Mouse (Mus musculus) myocyte (in vitro differentiated cells): ENCODE results near the gene Napsa. TPM values are rescaled to one million over a fixed set of nuclear protein-coding genes. Genes with fewer than 3 reads are reported as not detected.

Experiments
- H3K27me3 ChIP-seq: one replicate; pipeline ENCODE4 v1.6.1; 2011; ENCODE audit not compliant: control insufficient read depth, insufficient read depth, insufficient read length
- H3K36me3 ChIP-seq: one replicate; pipeline ENCODE4 v1.6.1; 2011; ENCODE audit not compliant: control insufficient read depth, insufficient read depth
- H3K4me2 ChIP-seq: one replicate; pipeline ENCODE4 v1.6.1; 2011; ENCODE audit warnings: low read depth, control low read depth
- H3K4me3 ChIP-seq: one replicate; pipeline ENCODE4 v1.5.1; 2011; ENCODE audit warnings: mild to moderate bottlenecking, control low read depth, moderate library complexity
- H3K79me2 ChIP-seq: one replicate; pipeline ENCODE4 v1.6.1; 2011; ENCODE audit not compliant: control insufficient read depth, insufficient read depth
- H3ac ChIP-seq: one replicate; pipeline ENCODE4 v1.6.1; 2011; ENCODE audit not compliant: control insufficient read depth, insufficient read length
- CEBPB ChIP-seq: IDR thresholded peaks from 2 replicates; pipeline ENCODE4 v1.6.1; 2011; ENCODE audit warnings: mild to moderate bottlenecking, moderate library complexity; ENCODE audit not compliant: poor library complexity, insufficient read depth, severe bottlenecking
- E2F4 ChIP-seq: IDR thresholded peaks from one replicate; pipeline ENCODE4 v1.6.1; 2011; ENCODE audit warnings: mild to moderate bottlenecking, control low read depth, moderate library complexity; ENCODE audit not compliant: insufficient read depth
- MAX ChIP-seq: IDR thresholded peaks from one replicate; pipeline ENCODE4 v1.6.1; 2011; ENCODE audit warnings: low read depth, mild to moderate bottlenecking, control low read depth
- MYOD1 ChIP-seq, 3 experiments: IDR thresholded peaks; one replicate each; pipeline ENCODE4 v1.6.1; 2011; ENCODE audit warnings: control low read depth in 2 of 3, low read depth in 2 of 3, mild to moderate bottlenecking in 2 of 3, moderate library complexity in 1 of 3; ENCODE audit not compliant: insufficient read length in 2 of 3, control insufficient read depth in 1 of 3
- MYOG ChIP-seq, 3 experiments: IDR thresholded peaks; one replicate each; pipeline ENCODE4 v1.6.1; 2011; ENCODE audit warnings: control low read depth in 2 of 3, low read depth in 2 of 3, mild to moderate bottlenecking in 2 of 3; ENCODE audit not compliant: insufficient read length in 2 of 3, control insufficient read depth in 1 of 3, insufficient read depth in 1 of 3
- POLR2A ChIP-seq: IDR thresholded peaks from one replicate; pipeline ENCODE4 v1.6.1; 2011; ENCODE audit warnings: low read depth, mild to moderate bottlenecking, control low read depth, moderate library complexity; ENCODE audit not compliant: insufficient read length
- POLR2AphosphoS2 ChIP-seq: IDR thresholded peaks from one replicate; pipeline ENCODE4 v1.6.1; 2011; ENCODE audit warnings: low read depth, control low read depth; ENCODE audit not compliant: insufficient read length
- REST ChIP-seq: IDR thresholded peaks from one replicate; pipeline ENCODE4 v1.6.1; 2011; ENCODE audit warnings: mild to moderate bottlenecking, control low read depth, moderate library complexity; ENCODE audit not compliant: insufficient read depth, insufficient read length
- SRF ChIP-seq: IDR thresholded peaks from one replicate; pipeline ENCODE4 v1.6.1; 2011; ENCODE audit warnings: low read depth; ENCODE audit not compliant: control insufficient read depth, insufficient read length
- TCF12 ChIP-seq: IDR thresholded peaks from one replicate; pipeline ENCODE4 v1.6.1; 2011; ENCODE audit warnings: mild to moderate bottlenecking, control low read depth; ENCODE audit not compliant: poor library complexity, insufficient read depth, severe bottlenecking
- TCF3 ChIP-seq: IDR thresholded peaks from one replicate; pipeline ENCODE4 v1.6.1; 2011; ENCODE audit warnings: low read depth, control low read depth; ENCODE audit not compliant: insufficient read length
- USF1 ChIP-seq: IDR thresholded peaks from one replicate; pipeline ENCODE4 v1.6.1; 2011; ENCODE audit warnings: low read depth, mild to moderate bottlenecking, control low read depth, moderate library complexity
- polyA plus RNA-seq: library from polyadenylated mRNA; unstranded; fragments of >200 nt; fragmentation: generic; extraction: Trizol; gene quantifications from one replicate; pipeline ENCODE4 v1.2.1, GENCODE M21; 2012; ENCODE audit warnings: missing spikeins

The Napsa gene
- polyA plus RNA-seq, 1 experiment, result not detected

DNA sequence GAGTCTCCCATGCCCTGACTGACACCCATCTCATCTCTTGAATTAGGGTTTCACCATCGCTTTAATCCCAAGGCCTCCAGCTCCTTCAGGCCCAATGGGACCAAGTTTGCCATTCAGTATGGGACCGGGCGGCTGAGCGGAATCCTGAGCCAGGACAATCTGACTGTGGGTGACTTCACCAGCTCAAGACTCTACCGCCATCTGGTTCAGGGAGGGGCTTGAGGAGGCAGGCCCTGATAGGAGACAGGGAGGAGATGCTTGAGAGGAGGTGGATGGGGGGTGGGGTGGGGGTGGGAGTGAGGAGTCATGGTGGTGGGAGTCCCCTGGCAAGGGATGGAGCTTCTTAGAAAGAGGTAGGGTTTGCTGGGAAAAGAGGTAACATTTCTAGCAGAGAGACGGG is 9.5 kb downstream of the Napsa start:
- Histone ChIP-seq H3K4me2 (no peak overlapping the region), H3K36me3 (no peaks in the 10 kb centered on the region), H3K4me3 (no peak overlapping the region), H3K27me3 (peaks cover 46% of the 10 kb centered on the region), H3ac (no peak overlapping the region), H3K79me2 (no peaks in the 10 kb centered on the region)
- TF ChIP-seq MYOG (IDR thresholded peaks at IDR 0.05; ENCODE audit: control insufficient read depth in 1 of 3, insufficient read depth in 1 of 3, insufficient read length in 2 of 3, low read depth in 2 of 3), result no peak
- no peak for TF ChIP-seq USF1

- peaks cover 56% of the 10 kb centered on the region for H3K27me3 ChIP-seq
Measured at GRCm38 (mm10) chr7:44582709-44583108, 10.5 kb downstream of the Napsa start.

GRCm38 (mm10) chr7:44583146-44583545 is 11.0 kb downstream of the Napsa start:
- H3K27me3 ChIP-seq, result peaks cover 61% of the 10 kb centered on the region

More at GRCm38 (mm10) chr7:44582709-44583108, 10.5 kb downstream of the Napsa start:
- TF ChIP-seq MAX, result no peak
- TF ChIP-seq USF1, result no peak
- no peak for TF ChIP-seq MYOG (IDR thresholded peaks at IDR 0.05; ENCODE audit: control insufficient read depth in 1 of 3, insufficient read depth in 1 of 3, insufficient read length in 2 of 3, low read depth in 2 of 3)
- Histone ChIP-seq H3K4me3 (no peak overlapping the region), H3ac (no peak overlapping the region), H3K36me3 (no peaks in the 10 kb centered on the region), H3K79me2 (no peaks in the 10 kb centered on the region), H3K4me2 (no peak overlapping the region)

GRCm38 (mm10) chr7:44584265-44584804 is 12.2 kb downstream of the Napsa start:
- no peak overlapping the region for H3ac ChIP-seq
- H3K4me3 ChIP-seq, result no peak overlapping the region
- H3K36me3 ChIP-seq, result no peaks in the 10 kb centered on the region
- H3K27me3 ChIP-seq, result peaks cover 71% of the 10 kb centered on the region
- H3K79me2 ChIP-seq, result no peaks in the 10 kb centered on the region
- no peak for TF ChIP-seq POLR2A
- TF ChIP-seq TCF12, result no peak
- TF ChIP-seq TCF3, result no peak
- H3K4me2 ChIP-seq, result no peak overlapping the region

More at GRCm38 (mm10) chr7:44583146-44583545, 11.0 kb downstream of the Napsa start:
- TF ChIP-seq E2F4 (no peak), TCF3 (no peak), REST (no peak)
- Histone ChIP-seq H3K36me3 (no peaks in the 10 kb centered on the region), H3ac (no peak overlapping the region), H3K4me2 (no peak overlapping the region), H3K79me2 (no peaks in the 10 kb centered on the region), H3K4me3 (no peak overlapping the region)

DNA sequence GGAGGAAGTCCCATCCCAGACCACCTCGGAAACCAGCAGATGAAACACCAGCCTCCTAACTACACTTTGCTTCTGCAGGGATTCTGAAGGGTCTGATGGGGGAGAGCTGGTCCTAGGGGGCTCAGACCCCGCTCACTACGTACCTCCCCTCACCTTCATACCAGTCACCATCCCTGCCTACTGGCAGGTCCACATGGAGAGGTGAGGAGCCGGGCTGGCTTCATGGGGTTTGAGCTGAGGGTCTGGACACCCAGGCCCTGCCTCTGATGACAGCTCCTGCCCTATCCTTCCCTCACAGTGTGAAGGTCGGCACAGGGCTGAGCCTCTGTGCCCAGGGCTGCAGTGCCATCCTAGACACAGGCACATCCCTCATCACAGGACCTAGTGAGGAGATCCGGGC is 12.7 kb downstream of the Napsa start:
- no peak for TF ChIP-seq TCF12
- no peak for TF ChIP-seq MAX
- no peak for TF ChIP-seq USF1
- TF ChIP-seq MYOG (IDR thresholded peaks at IDR 0.05; ENCODE audit: control insufficient read depth in 1 of 3, insufficient read depth in 1 of 3, insufficient read length in 2 of 3, low read depth in 2 of 3), result no peak
- no peak for TF ChIP-seq E2F4
- no peak for TF ChIP-seq TCF3
- no peak for TF ChIP-seq POLR2AphosphoS2
- no peak for TF ChIP-seq MYOD1 (IDR thresholded peaks at IDR 0.05; ENCODE audit: control insufficient read depth in 1 of 3, insufficient read length in 2 of 3, low read depth in 2 of 3)
- TF ChIP-seq POLR2A, result no peak
- no peak for TF ChIP-seq SRF
- TF ChIP-seq CEBPB, result no peak
- no peak for TF ChIP-seq REST
- H3K4me3 ChIP-seq, result no peak overlapping the region
- peaks cover 72% of the 10 kb centered on the region for H3K27me3 ChIP-seq
- no peaks in the 10 kb centered on the region for H3K79me2 ChIP-seq
- H3K4me2 ChIP-seq, result no peak overlapping the region
- H3ac ChIP-seq, result no peak overlapping the region
- H3K36me3 ChIP-seq, result no peaks in the 10 kb centered on the region

GRCm38 (mm10) chr7:44585606-44586005 is 13.4 kb downstream of the Napsa start:
- H3K27me3 ChIP-seq, result peaks cover 72% of the 10 kb centered on the region
- H3K36me3 ChIP-seq, result no peaks in the 10 kb centered on the region
- no peak overlapping the region for H3ac ChIP-seq
- H3K4me3 ChIP-seq, result no peak overlapping the region
- TF ChIP-seq SRF (no peak), POLR2A (no peak), MYOD1 (IDR thresholded peaks at IDR 0.05; ENCODE audit: control insufficient read depth in 1 of 3, insufficient read length in 2 of 3, low read depth in 2 of 3) (no peak), USF1 (no peak), E2F4 (no peak), MYOG (IDR thresholded peaks at IDR 0.05; ENCODE audit: control insufficient read depth in 1 of 3, insufficient read depth in 1 of 3, insufficient read length in 2 of 3, low read depth in 2 of 3) (no peak), MAX (no peak)
- H3K79me2 ChIP-seq, result no peaks in the 10 kb centered on the region
- no peak overlapping the region for H3K4me2 ChIP-seq
